Mouse (Mus musculus) heart, embryonic 16.5 days (tissue): ENCODE data around the gene Slc11a2. TPM values are rescaled to one million over a fixed set of nuclear protein-coding genes. Genes with fewer than 3 reads are reported as not detected.
A peak's percentile ranks its signal among the peaks of the same experiment; 100 is the strongest.
"Not testable (repeated sequence)": the region's sequence is repeated elsewhere in the genome, so short reads cannot be mapped to it uniquely, and the experiment has no call there.

ENCODE experiments used
- ATAC-seq: fragments of 200-750 bp; cut with Nextera tagmentation; replicated peaks from 2 replicates; pipeline ENCODE4 v1.8.0; 2017; ENCODE audit warnings: moderate number of reproducible peaks; ENCODE audit not compliant: insufficient read depth, low FRiP score; ENCODE audit errors: extremely low read depth
- H3K27ac ChIP-seq: fragments of 300-500 bp; sonication (generic); 2 replicates; pipeline ENCODE4 v1.5.1; 2014; ENCODE audit warnings: mild to moderate bottlenecking, low read length, control low read depth, moderate library complexity
- H3K27me3 ChIP-seq: fragments of 300-500 bp; sonication (generic); 2 replicates; pipeline ENCODE4 v1.6.1; 2014; ENCODE audit warnings: low read length, mixed read lengths; ENCODE audit not compliant: control insufficient read depth, insufficient read depth
- H3K36me3 ChIP-seq: fragments of 300-500 bp; sonication (generic); 2 replicates; pipeline ENCODE4 v1.6.1; 2014; ENCODE audit not compliant: control insufficient read depth, insufficient read depth
- H3K4me1 ChIP-seq: fragments of 300-500 bp; sonication (generic); 2 replicates; pipeline ENCODE4 v1.6.1; 2014; ENCODE audit warnings: low read length, mixed read lengths; ENCODE audit not compliant: control insufficient read depth, insufficient read depth
- H3K4me2 ChIP-seq: fragments of 300-500 bp; sonication (generic); 2 replicates; pipeline ENCODE4 v1.6.1; 2014; ENCODE audit warnings: low read depth, mild to moderate bottlenecking, control low read depth, low read length
- H3K4me3 ChIP-seq: fragments of 300-500 bp; sonication (generic); 2 replicates; pipeline ENCODE4 v1.5.1; 2014; ENCODE audit warnings: mild to moderate bottlenecking, control low read depth, low read length
- H3K9ac ChIP-seq: fragments of 300-500 bp; sonication (generic); 2 replicates; pipeline ENCODE4 v1.6.1; 2014; ENCODE audit warnings: low read length, control low read depth
- H3K9me3 ChIP-seq: fragments of 300-500 bp; sonication (generic); replicated peaks from 2 replicates; pipeline ENCODE4 v1.6.1; 2016; ENCODE audit warnings: low read length; ENCODE audit not compliant: control insufficient read depth
- WGBS: fragments of 180-500 bp; shearing (Covaris S2); extraction: QIAGEN DNeasy Blood & Tissue Kit; methylation state at CpG from one replicate; pipeline ENCODE4 v1.1.7; 2014; 5-methylcytosine and 5-hydroxymethylcytosine counted together
- polyA plus RNA-seq: library from polyadenylated mRNA; unstranded; fragments of >200 nt; fragmentation: Nextera tagmentation; extraction: Ambion mirVana; gene quantifications from 2 replicates; pipeline ENCODE4 v1.2.1, GENCODE M21; 2015

Gene Slc11a2
- polyA plus RNA-seq, 1 experiment from 2014 or later = 18.6 TPM

GRCm38 (mm10) chr15:100353399-100353798 is 71.5 kb downstream of the Slc11a2 start:
- ATAC-seq, H3K27me3 ChIP-seq, H3K27ac ChIP-seq, H3K9me3 ChIP-seq, H3K36me3 ChIP-seq, H3K4me3 ChIP-seq, H3K9ac ChIP-seq, H3K4me2 ChIP-seq: not testable (repeated sequence)
- H3K4me1 ChIP-seq = peaks cover 13% of the 10 kb centered on the region
- WGBS = 86% methylated on average over 12 of the region's 22 CpGs

GRCm38 (mm10) chr15:100352711-100353250 is 72.1 kb downstream of the Slc11a2 start, which contains the start of the genes Methig1 and Mettl7a2:
Gene Methig1, plus strand, starts transcription at chr15:100353149.
Gene Mettl7a2, plus strand, starts transcription at chr15:100353200.
- no peaks in the 10 kb centered on the region for H3K9me3 ChIP-seq
- no peak within 1 kb of the TSS for H3K4me3 ChIP-seq
- H3K9ac ChIP-seq = no peak within 1 kb of the TSS
- 86% methylated on average over 10 of the region's 10 CpGs for WGBS
- no peak within 1 kb of the TSS for H3K27ac ChIP-seq
- no peak for ATAC-seq
- H3K27me3 ChIP-seq = no peaks in the 10 kb centered on the region
- no peaks in the 10 kb centered on the region for H3K36me3 ChIP-seq
- peaks cover 13% of the 10 kb centered on the region for H3K4me1 ChIP-seq
- H3K4me2 ChIP-seq = no peak within 1 kb of the TSS

- Histone ChIP-seq H3K4me1 (peaks cover 13% of the 10 kb centered on the region), H3K4me2 (peak overlapping the region; percentile 12; the same call in 1 of the 2 replicates), H3K4me3 (no peak overlapping the region), H3K27ac (no peak overlapping the region), H3K9ac (no peak overlapping the region; the same call in 1 of the 2 replicates), H3K27me3 (no peaks in the 10 kb centered on the region), H3K9me3 (no peaks in the 10 kb centered on the region), H3K36me3 (no peaks in the 10 kb centered on the region)
- 38% methylated on average over 6 of the region's 6 CpGs for WGBS
- no peak for ATAC-seq
Observed at GRCm38 (mm10) chr15:100351501-100352060, 73.3 kb downstream of the Slc11a2 start.

- Histone ChIP-seq H3K9ac (no peak overlapping the region), H3K4me1 (peaks cover 13% of the 10 kb centered on the region), H3K27me3 (no peaks in the 10 kb centered on the region), H3K4me2 (no peak overlapping the region), H3K9me3 (peaks cover 4% of the 10 kb centered on the region; the same call in 1 of the 2 replicates), H3K27ac (no peak overlapping the region), H3K4me3 (no peak overlapping the region), H3K36me3 (no peaks in the 10 kb centered on the region)
- ATAC-seq = no peak
- WGBS = 26% methylated on average over 2 of the region's 2 CpGs
Observed at GRCm38 (mm10) chr15:100349496-100349895, 75.4 kb downstream of the Slc11a2 start.

- H3K4me1 ChIP-seq = peaks cover 11% of the 10 kb centered on the region
Observed at GRCm38 (mm10) chr15:100346761-100347160, 78.1 kb downstream of the Slc11a2 start.

GRCm38 (mm10) chr15:100345484-100345883 is 79.4 kb downstream of the Slc11a2 start:
- Histone ChIP-seq H3K4me2 (no peak overlapping the region), H3K9ac (no peak overlapping the region), H3K27me3 (no peaks in the 10 kb centered on the region), H3K4me3 (no peak overlapping the region), H3K9me3 (peaks cover 4% of the 10 kb centered on the region; the same call in 1 of the 2 replicates), H3K4me1 (peaks cover 4% of the 10 kb centered on the region), H3K27ac (no peak overlapping the region), H3K36me3 (no peaks in the 10 kb centered on the region)
- no peak for ATAC-seq

More at GRCm38 (mm10) chr15:100346761-100347160, 78.1 kb downstream of the Slc11a2 start:
- WGBS = 76% methylated on average over 14 of the region's 14 CpGs
- ATAC-seq = no peak
- H3K9ac ChIP-seq = no peak overlapping the region
- no peaks in the 10 kb centered on the region for H3K27me3 ChIP-seq
- H3K4me3 ChIP-seq = no peak overlapping the region
- H3K27ac ChIP-seq = no peak overlapping the region
- H3K36me3 ChIP-seq = no peaks in the 10 kb centered on the region
- H3K4me2 ChIP-seq = no peak overlapping the region
- peaks cover 4% of the 10 kb centered on the region; the same call in 1 of the 2 replicates for H3K9me3 ChIP-seq

- H3K27me3 ChIP-seq, H3K27ac ChIP-seq, H3K4me3 ChIP-seq: not testable (repeated sequence)
Observed at GRCm38 (mm10) chr15:100341314-100341980, 83.4 kb downstream of the Slc11a2 start.

More at GRCm38 (mm10) chr15:100341314-100341980, 83.4 kb downstream of the Slc11a2 start:
- H3K36me3 ChIP-seq, H3K4me2 ChIP-seq, ATAC-seq, H3K9me3 ChIP-seq, H3K4me1 ChIP-seq, H3K9ac ChIP-seq: not testable (repeated sequence)
- 62% methylated on average over 4 of the region's 5 CpGs for WGBS
